Mouse (Mus musculus): ENCODE measurements around the gene Bhlhb9. TPM values are rescaled to one million over a fixed set of nuclear protein-coding genes. Genes with fewer than 3 reads are reported as not detected.

Gene Bhlhb9
- total RNA-seq, 1 experiment from 2014 or later = 3.3 TPM

DNA sequence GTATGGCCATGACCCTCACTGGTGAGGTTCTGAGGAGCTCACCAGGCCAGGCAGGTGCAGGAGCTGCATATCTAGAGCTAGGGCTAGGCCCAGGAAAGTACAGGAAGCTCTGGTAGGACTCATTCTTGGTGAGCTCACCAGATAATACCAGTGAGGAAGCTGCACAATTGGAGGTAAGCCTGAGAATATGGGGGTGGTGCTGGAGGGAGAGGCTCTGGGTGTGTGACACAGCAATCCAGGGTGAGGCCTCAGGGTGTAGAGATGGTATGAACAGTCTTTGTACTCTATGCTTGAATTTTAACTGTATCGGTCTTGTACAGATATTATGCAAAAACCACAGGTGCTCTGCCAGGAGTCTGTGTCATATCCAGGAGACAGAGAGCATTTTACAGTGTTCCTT lies 82.2 kb downstream of the Bhlhb9 start:
- no peak for ATAC-seq (replicated peaks; ENCODE audit: insufficient number of reproducible peaks, low FRiP score, low TSS enrichment, poor library complexity, severe bottlenecking)

DNA sequence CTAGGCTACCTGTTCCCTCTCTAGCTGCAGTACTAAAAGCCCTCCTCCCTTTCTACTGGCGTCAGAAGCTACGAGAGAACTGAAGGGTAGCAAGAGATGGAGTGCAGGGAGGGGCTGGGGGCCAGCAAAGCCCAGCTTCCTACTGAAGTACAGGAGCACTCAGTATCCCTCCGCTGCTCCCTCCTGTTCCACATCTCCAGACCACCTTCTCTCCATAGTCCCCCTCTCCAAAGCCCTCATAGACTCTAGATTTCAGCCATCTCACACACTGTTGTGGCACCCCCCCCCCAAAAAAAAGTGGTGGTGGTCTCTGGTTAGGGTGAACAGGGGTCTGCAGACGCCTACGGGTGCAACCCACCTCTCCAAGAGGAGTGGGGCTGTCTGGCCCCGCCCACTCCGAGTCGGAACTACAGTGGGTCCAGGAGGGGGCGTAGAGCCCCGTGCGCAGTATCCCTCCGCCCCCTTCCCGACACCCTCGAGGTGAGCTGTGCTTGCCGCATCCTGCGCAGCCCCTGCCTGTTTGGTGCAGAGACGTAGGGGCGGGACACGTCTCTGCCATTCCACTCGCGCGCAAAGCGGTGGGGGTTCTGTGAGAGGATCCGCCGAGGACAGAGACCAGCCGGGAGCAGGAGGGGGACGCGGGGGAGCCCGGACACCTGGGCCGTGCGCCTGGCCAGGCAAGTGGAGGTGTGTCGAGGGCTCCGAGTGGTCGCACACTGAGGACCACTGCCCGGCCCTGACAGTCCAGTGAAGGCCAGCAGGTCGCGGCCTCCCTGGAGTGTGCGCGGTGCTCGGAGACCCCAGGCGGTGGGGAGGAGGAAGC lies 88.2 kb downstream of the Bhlhb9 start:
- ATAC-seq (replicated peaks; ENCODE audit: insufficient number of reproducible peaks, low FRiP score, low TSS enrichment, poor library complexity, severe bottlenecking) = no peak; the same call in 1 of the 2 replicates

DNA sequence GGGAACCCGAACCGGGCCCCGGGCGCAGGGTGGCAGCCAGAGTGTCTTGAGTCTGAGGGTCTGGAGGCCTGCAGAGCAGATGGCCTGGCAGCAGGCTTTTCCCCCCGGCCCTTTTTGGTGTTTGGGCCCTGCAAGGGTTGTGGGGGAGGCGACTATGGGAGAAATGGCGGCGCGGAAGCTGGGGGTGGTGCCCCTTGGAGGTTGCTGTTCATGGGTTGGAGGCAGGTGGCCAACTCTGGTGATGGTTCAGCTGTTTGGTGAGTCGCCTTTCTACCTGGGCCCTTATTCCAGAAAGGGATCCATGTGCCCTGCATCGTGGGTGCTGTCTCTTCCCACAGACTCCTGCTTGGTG lies 88.8 kb downstream of the Bhlhb9 start:
- ATAC-seq (replicated peaks; ENCODE audit: insufficient number of reproducible peaks, low FRiP score, low TSS enrichment, poor library complexity, severe bottlenecking) = no peak

DNA sequence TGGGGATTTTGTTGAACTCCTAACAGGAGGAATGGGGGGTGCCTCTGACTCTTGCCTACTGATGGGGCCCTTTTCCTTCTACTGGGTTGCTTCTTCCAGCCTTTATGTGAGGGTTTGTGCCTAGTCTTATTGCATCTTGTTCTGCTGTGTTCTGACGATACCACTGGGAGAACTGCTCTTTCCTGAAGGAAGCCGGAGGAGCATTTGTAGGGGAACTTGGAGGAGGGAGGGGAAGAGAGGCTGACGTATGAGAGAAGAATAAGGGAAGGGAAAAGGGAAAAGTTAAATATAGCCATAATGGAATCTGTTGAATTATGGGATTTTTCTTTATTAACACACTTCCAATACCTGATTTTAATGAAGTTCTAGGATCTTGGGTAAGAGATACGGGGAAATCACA lies 119.2 kb downstream of the Bhlhb9 start:
- ATAC-seq (replicated peaks; ENCODE audit: insufficient number of reproducible peaks, low FRiP score, low TSS enrichment, poor library complexity, severe bottlenecking) = no peak

DNA sequence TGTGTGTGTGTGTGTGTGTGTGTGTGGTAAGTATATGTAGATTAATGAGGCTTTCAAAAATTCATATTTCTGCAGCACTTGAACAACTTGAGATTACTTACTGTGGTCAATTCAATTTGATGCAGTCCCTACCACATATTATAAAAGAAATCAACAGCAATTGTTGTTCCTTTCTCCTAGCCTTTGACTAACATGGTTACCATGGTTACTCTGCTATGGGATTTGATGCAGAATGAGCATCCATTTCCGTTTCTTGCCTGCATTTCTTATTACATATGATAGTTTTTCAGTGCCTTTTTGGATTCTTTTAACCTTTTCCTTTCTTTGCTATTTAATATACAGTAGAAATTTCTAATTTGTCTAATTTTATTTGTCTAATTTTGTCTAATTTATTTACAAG lies 119.7 kb downstream of the Bhlhb9 start:
- ATAC-seq (replicated peaks; ENCODE audit: insufficient number of reproducible peaks, low FRiP score, low TSS enrichment, poor library complexity, severe bottlenecking) = no peak

DNA sequence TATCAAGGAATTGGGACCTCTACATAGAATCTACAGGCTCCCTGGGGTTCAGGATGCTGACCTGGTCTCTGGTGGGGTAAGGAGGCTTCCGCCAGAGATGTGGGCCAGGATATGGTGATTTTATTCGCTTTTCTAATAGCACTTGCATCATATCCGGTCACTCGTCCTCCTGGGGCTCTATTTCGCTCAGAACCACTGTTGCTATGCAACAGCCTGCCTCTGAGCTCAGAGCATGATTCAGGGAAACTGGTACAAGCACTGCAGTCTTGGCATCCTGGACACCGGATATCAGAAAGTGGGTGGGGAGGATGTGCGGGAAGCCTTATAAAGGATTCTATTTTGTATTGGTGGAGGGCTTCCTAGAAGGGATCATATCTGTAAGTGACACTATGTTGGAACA lies 124.8 kb downstream of the Bhlhb9 start:
- no peak for ATAC-seq (replicated peaks; ENCODE audit: insufficient number of reproducible peaks, low FRiP score, low TSS enrichment, poor library complexity, severe bottlenecking)

DNA sequence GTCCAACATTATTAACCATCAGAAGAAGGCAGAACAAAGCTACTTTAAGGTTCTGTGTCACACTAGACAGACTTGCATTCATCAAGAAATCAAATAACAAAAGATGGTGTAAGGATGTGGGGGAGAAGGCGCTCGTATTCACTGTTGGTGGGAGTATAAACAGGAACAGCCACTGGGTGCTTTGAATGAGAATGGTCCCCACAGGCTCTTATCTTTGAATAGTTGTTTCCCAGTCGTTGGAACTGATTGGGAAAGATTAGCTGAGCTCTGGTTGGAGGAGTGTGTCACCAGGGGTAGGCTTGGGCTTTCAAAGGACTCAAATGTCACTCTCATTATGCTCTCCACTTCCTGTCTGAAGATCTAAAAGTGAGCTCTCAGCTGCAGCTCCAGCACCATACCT lies 128.5 kb downstream of the Bhlhb9 start:
- ATAC-seq (replicated peaks; ENCODE audit: insufficient number of reproducible peaks, low FRiP score, low TSS enrichment, poor library complexity, severe bottlenecking) = no peak

DNA sequence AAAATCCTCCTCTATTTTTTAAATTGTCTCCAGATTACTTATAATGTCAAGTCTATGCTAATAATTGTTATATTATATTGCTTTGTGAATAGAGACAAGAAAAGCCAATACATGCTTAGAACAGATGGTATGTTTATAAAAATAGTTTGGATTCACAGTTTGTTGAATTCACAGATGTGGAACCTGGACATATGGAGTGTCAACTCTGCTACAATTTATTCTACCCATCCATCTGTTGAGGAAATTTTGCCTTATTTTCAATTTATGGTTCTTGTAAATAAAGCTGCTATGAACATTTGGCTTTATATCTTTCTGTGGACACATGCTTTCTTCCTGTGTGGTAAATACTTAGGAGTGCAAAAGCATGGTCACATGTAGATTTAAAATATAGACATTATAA lies 131.2 kb downstream of the Bhlhb9 start:
- ATAC-seq (replicated peaks; ENCODE audit: insufficient number of reproducible peaks, low FRiP score, low TSS enrichment, poor library complexity, severe bottlenecking) = no peak

DNA sequence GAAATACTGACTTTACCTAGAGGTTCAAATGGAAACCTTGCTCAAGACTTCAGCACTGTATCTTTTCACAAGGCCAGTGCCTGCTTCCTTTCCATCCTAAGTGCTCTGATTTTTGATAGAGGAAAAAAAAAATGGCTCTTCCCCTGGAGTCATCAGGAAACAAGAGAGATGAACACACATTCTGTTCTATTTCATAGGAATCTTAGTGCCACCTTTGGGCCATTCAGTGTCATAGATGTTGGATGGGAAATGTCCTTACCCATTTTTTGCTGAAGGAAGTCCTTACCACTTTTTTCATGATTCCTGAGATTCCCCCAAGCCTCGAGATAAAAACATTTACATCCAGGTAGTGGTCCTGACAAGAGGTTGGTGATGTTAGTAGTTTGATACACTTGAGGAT lies 139.1 kb downstream of the Bhlhb9 start:
- ATAC-seq (replicated peaks; ENCODE audit: insufficient number of reproducible peaks, low FRiP score, low TSS enrichment, poor library complexity, severe bottlenecking) = no peak

Other genes starting within 250 kb of the Bhlhb9 start
- gene Nxf7, start 198.8 kb upstream of the Bhlhb9 start, total RNA-seq (2017) = not detected in 3 replicates
- gene Prame, start 169.9 kb upstream of the Bhlhb9 start, total RNA-seq (2017) = not detected in 3 replicates
- not detected in 3 replicates for gene Tcp11x2, start 103.8 kb upstream of the Bhlhb9 start, total RNA-seq (2017)
- 1.6 to 10.3 TPM in 2 of 3 replicates, not detected in the other for gene Tmsb15a, start 72.3 kb upstream of the Bhlhb9 start, total RNA-seq (2017)
- gene Armcx5, start 54.9 kb upstream of the Bhlhb9 start, total RNA-seq (2017) = 26.9 to 46.5 TPM (median 27.9 TPM) in 3 replicates
- 22.4 to 50.7 TPM (median 37.0 TPM) in 3 replicates for gene Gprasp1, start 54.9 kb upstream of the Bhlhb9 start, total RNA-seq (2017)
- gene Gprasp2, start 41.4 kb downstream of the Bhlhb9 start, total RNA-seq (2017) = 0.32 TPM in 1 of 3 replicates, not detected in the others
- not detected in 3 replicates for gene Arxes2, start 196.2 kb downstream of the Bhlhb9 start, total RNA-seq (2017)
- not detected in 3 replicates for gene Arxes1, start 235.8 kb downstream of the Bhlhb9 start, total RNA-seq (2017)